Mouse (Mus musculus) heart, postnatal 0 days (tissue): ENCODE data around the gene Gtpbp3.

ENCODE experiments used
- CTCF ChIP-seq: IDR thresholded peaks from 2 replicates; pipeline ENCODE4 v1.5.1; 2016; ENCODE audit warnings: antibody characterized with exemption, control low read depth, low read depth
- EP300 ChIP-seq: IDR thresholded peaks from 2 replicates; pipeline ENCODE4 v1.6.1; 2016; ENCODE audit warnings: antibody characterized with exemption, low read depth

- no peak for TF ChIP-seq CTCF
- no peak for TF ChIP-seq EP300
Measured at GRCm38 (mm10) chr8:71462786-71463185, 25.1 kb upstream of the Gtpbp3 start.
